Mouse (Mus musculus) B cell, adult 2 months (primary cell): ENCODE results near the gene Anp32e.
"Not testable (repeated sequence)": the region's sequence is repeated elsewhere in the genome, so short reads cannot be mapped to it uniquely, and the experiment has no call there.

Source experiments
- DNase-seq, 2 experiments: peaks; one replicate each; pipeline ENCODE4 v3.0.0; 2022

The Anp32e gene

GRCm38 (mm10) chr3:95945731-95946240 lies 16.7 kb downstream of the Anp32e start:
- no peak for DNase-seq

GRCm38 (mm10) chr3:95948325-95948724 lies 19.3 kb downstream of the Anp32e start:
- no peak for DNase-seq

GRCm38 (mm10) chr3:95950763-95951551 lies 21.9 kb downstream of the Anp32e start:
- peak; percentile 92 for DNase-seq

- not testable (repeated sequence) for DNase-seq
These were observed 22.5 kb downstream of the Anp32e start for GRCm38 (mm10) chr3:95951566-95951965.

- no peak for DNase-seq
These were observed 24.0 kb downstream of the Anp32e start for GRCm38 (mm10) chr3:95953023-95953422.

- DNase-seq, result no peak
These were observed 24.5 kb downstream of the Anp32e start for GRCm38 (mm10) chr3:95953522-95953921.

GRCm38 (mm10) chr3:95954648-95955173 lies 25.7 kb downstream of the Anp32e start:
- DNase-seq, result not testable (repeated sequence)

- DNase-seq, result no peak
These were observed 26.3 kb downstream of the Anp32e start for GRCm38 (mm10) chr3:95955318-95955717.

- no peak for DNase-seq
These were observed 28.5 kb downstream of the Anp32e start for GRCm38 (mm10) chr3:95957359-95958148.

GRCm38 (mm10) chr3:95959082-95959481 lies 30.0 kb downstream of the Anp32e start:
- DNase-seq, result peak; percentile 59 to 64

GRCm38 (mm10) chr3:95959807-95960206 lies 30.8 kb downstream of the Anp32e start:
- DNase-seq, result no peak

GRCm38 (mm10) chr3:95962182-95962581 lies 33.1 kb downstream of the Anp32e start:
- not testable (repeated sequence) for DNase-seq

- no peak for DNase-seq
These were observed 34.2 kb downstream of the Anp32e start for GRCm38 (mm10) chr3:95963230-95963629.

GRCm38 (mm10) chr3:95963681-95964080 lies 34.6 kb downstream of the Anp32e start:
- DNase-seq, result peak; percentile 69 to 71

GRCm38 (mm10) chr3:95965518-95966451 lies 36.7 kb downstream of the Anp32e start:
- peak; percentile 52 to 57 for DNase-seq

GRCm38 (mm10) chr3:95969277-95969676 lies 40.2 kb downstream of the Anp32e start:
- no peak for DNase-seq

- DNase-seq, result not testable (repeated sequence)
These were observed 41.6 kb downstream of the Anp32e start for GRCm38 (mm10) chr3:95970661-95971060.

- DNase-seq, result peak; percentile 68 to 69
These were observed 43.3 kb downstream of the Anp32e start for GRCm38 (mm10) chr3:95972251-95972872.

- peak; percentile 83 for DNase-seq
These were observed 44.0 kb downstream of the Anp32e start for GRCm38 (mm10) chr3:95972873-95973634.

- DNase-seq, result peak; percentile 29 to 30
These were observed 48.0 kb downstream of the Anp32e start for GRCm38 (mm10) chr3:95977079-95977478.

- not testable (repeated sequence) for DNase-seq
These were observed 48.5 kb downstream of the Anp32e start for GRCm38 (mm10) chr3:95977587-95977986.
